8 mouse cellular contexts compared by ENCODE assay signal in the genomic region with DNA sequence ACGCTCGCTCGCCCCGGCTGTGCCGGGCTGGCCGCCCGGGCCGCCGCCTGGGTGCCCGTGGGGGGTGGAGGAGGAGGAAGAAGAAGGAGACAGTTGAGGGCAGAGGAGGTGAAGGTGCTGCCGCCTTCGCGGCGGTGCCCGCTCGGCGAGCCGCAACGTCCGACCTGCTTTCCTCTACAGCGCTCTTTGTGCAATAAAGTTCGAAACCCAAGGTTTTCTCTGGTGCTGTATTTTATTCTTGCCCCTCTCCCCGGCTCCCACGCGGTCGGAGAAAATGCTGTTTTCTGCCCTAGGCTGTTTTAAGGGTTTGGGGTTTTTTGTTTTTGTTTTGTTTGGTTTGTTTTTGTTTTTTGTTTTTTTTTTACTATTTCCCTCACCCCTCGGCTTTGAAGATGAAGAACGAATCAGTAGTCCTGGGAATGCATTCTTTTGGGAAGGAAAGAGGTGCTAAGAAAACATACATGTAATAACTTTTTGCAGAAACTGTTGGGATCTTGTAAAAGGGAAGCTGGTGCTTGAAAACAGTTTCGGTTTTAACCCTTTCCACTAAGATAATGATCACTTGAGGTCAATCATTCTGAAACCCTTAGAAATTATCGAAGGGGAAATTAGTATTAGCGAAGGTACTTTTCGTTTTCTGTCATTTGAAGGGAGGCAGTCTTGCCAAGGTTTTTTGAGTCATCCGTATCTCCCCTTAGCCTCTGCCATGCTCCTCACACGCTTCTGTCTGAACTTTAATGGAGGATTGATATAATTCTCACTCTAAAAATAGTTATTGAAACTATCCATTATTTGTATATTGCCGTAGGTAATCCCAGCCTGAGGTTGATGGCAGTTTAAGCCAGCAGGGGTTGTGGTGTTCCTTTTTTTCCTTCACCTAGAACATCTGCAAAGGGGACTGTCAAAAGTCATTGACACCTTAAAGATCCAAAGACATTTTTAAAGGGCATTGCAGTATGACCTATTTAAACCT. TPM values are rescaled to one million over a fixed set of nuclear protein-coding genes. Genes with fewer than 3 reads are reported as not detected.
DNase-seq lines count a peak whose midpoint lies in the region; TF ChIP-seq lines count a peak whose summit lies in the region.

No protein-coding gene starts in this region.

- peak overlapping the region; percentile 78 to 82 for H3K4me3 ChIP-seq in ES-E14 (ENCODE audit: insufficient read depth in 1 of 2, low read depth in 1 of 2, low read length in 2 of 2, poor library complexity in 1 of 2, severe bottlenecking in 1 of 2)
- peak overlapping the region; percentile 77 for H3K4me3 ChIP-seq in erythroblast, embryonic 14.5 days (replicated peaks)
- peak overlapping the region; percentile 89 for H3K4me3 ChIP-seq in layer of hippocampus, adult 2 months

- no peaks in the 10 kb centered on the region for H3K9me3 ChIP-seq in ES-E14 (ENCODE audit: control insufficient read depth, insufficient read depth, low read depth, low read length)
- H3K9me3 ChIP-seq in erythroblast, embryonic 14.5 days (ENCODE audit: control insufficient read depth, low read length), result no peaks in the 10 kb centered on the region

- TF ChIP-seq CTCF in layer of hippocampus, adult 2 months (conservative IDR thresholded peaks at IDR 0.05), result 0 out of 2 replicates have a peak, but pooled peaks have one; percentile 6

- peak overlapping the region; percentile 93 for H3K9ac ChIP-seq in ES-E14 (ENCODE audit: insufficient read depth, low read depth, low read length, poor library complexity, severe bottlenecking)

- peak overlapping the region; percentile 79; the same call in 1 of the 2 replicates for H3K27ac ChIP-seq in ES-E14 (ENCODE audit: insufficient read depth, low read depth, low read length, poor library complexity, severe bottlenecking)
- H3K27ac ChIP-seq in layer of hippocampus, adult 2 months, result peak overlapping the region; percentile 94

- DNase-seq in ES-E14 (ENCODE audit: low read depth, low spot score), result no peak
- DNase-seq in brain, adult 2 months (ENCODE audit: low read depth, low spot score), result peak; percentile 53
- peak; percentile 4 for DNase-seq in heart, postnatal 25 days (ENCODE audit: low spot score)
- DNase-seq in layer of hippocampus, adult 2 months (ENCODE audit: low spot score in 2 of 2), result peak in 1 of 2 experiments; percentile 47
- DNase-seq in lung, postnatal 36 days, result peak; percentile 46
- peak; percentile 51 to 52 for DNase-seq in right cerebral cortex, adult 2 months (ENCODE audit: low spot score in 2 of 2)
- peak; percentile 48 for DNase-seq in urinary bladder, postnatal 25 days (ENCODE audit: low spot score)

- H3K27me3 ChIP-seq in erythroblast, embryonic 14.5 days (ENCODE audit: control insufficient read depth), result no peaks in the 10 kb centered on the region

- peaks cover 2% of the 10 kb centered on the region in 2 experiments; a peak in 1 of 4 replicates for H3K4me1 ChIP-seq in ES-E14 (ENCODE audit: control insufficient read depth in 2 of 2, insufficient read depth in 2 of 2, low read length in 2 of 2, poor library complexity in 1 of 2)
- H3K4me1 ChIP-seq in erythroblast, embryonic 14.5 days (ENCODE audit: control insufficient read depth), result peaks cover 52% of the 10 kb centered on the region

- intact Hi-C loops in heart, postnatal 25 days (cut with DNase I), result loop anchor here (5.0 to 10.0 kb wide), 4 partner anchors 84 to 1359 kb away; partner anchors contain the start of genes Ccnyl1, Eef1b2, Mettl21a and Ndufs1

- in situ Hi-C loops in ES-E14 (cut with MboI; ENCODE audit: low sequenced_read_pairs in 2 of 2, unreplicated experiment in 2 of 2), result no loop called here

- H3K36me3 ChIP-seq in ES-E14 (ENCODE audit: control insufficient read depth, insufficient read depth, low read length, poor library complexity, severe bottlenecking), result no peaks in the 10 kb centered on the region
- H3K36me3 ChIP-seq in erythroblast, embryonic 14.5 days (ENCODE audit: control insufficient read depth), result peaks cover 12% of the 10 kb centered on the region

TF ChIP-seq in ES-E14, 5 proteins besides CTCF, POLR2A, EP300 and RAD21:
- TF ChIP-seq ZNF384 (IDR thresholded peaks at IDR 0.05; ENCODE audit: low read depth, low read length), result no peak

RNA-seq across cellular contexts. Expression of gene Creb1, which starts 1.3 kb away (rescaled TPM):
- total RNA-seq in ES-E14 (2012; rRNA removed), result 23.4 and 35.1 TPM in 2 replicates
- polyA plus RNA-seq in erythroblast, embryonic 14.5 days (2012), result 0.32 and 0.52 TPM in 2 replicates
- 10 to 100 TPM; 28.9 to 32.6 TPM for total RNA-seq in heart, postnatal 25 days (2021)
- 10 to 100 TPM; 54.3 to 55.9 TPM for total RNA-seq in layer of hippocampus, adult 2 months (2021)
